Mouse (Mus musculus) small intestine, adult 2 months (tissue): ENCODE results near the gene Mrfap1.

Experiments used
- CTCF ChIP-seq: fragments of 200-500 bp; IDR thresholded peaks from 2 replicates; pipeline ENCODE4 v1.5.1; 2012; ENCODE audit warnings: low read depth, mild to moderate bottlenecking, control low read depth, inconsistent platforms, low read length, moderate library complexity, mixed read lengths; ENCODE audit not compliant: insufficient replicate concordance, insufficient read length; ENCODE audit errors: extremely low read depth
- POLR2A ChIP-seq: fragments of 200-500 bp; IDR thresholded peaks from 2 replicates; pipeline ENCODE4 v1.6.1; 2012; ENCODE audit warnings: low read depth, mild to moderate bottlenecking, control low read depth, inconsistent platforms, low read length, moderate library complexity

GRCm38 (mm10) chr5:36766958-36767703 is 29.4 kb downstream of the Mrfap1 start:
- TF ChIP-seq CTCF (no peak), POLR2A (no peak)
